Mouse (Mus musculus) lung, embryonic 16.5 days (tissue): ENCODE measurements around the gene Ptpra. TPM values are rescaled to one million over a fixed set of nuclear protein-coding genes. Genes with fewer than 3 reads are reported as not detected.
A peak's percentile ranks its signal among the peaks of the same experiment; 100 is the strongest.

Experiments
- ATAC-seq: fragments of 200-750 bp; cut with Nextera tagmentation; 2 replicates; pipeline ENCODE4 v1.8.0; 2017; ENCODE audit warnings: low read depth, mild to moderate bottlenecking, moderate library complexity
- H3K27ac ChIP-seq: fragments of 300-500 bp; sonication (generic); 2 replicates; pipeline ENCODE4 v1.5.1; 2014; ENCODE audit warnings: mild to moderate bottlenecking, control low read depth, low read length
- H3K27me3 ChIP-seq: fragments of 300-500 bp; sonication (generic); 2 replicates; pipeline ENCODE4 v1.6.1; 2014; ENCODE audit warnings: low read depth, low read length, mixed read lengths; ENCODE audit not compliant: control insufficient read depth, insufficient read depth
- H3K36me3 ChIP-seq: fragments of 300-500 bp; sonication (generic); 2 replicates; pipeline ENCODE4 v1.6.1; 2014; ENCODE audit warnings: low read length; ENCODE audit not compliant: control insufficient read depth, insufficient read depth
- H3K4me1 ChIP-seq: fragments of 300-500 bp; sonication (generic); replicated peaks from 2 replicates; pipeline ENCODE4 v1.6.1; 2014; ENCODE audit warnings: low read length, mixed read lengths; ENCODE audit not compliant: control insufficient read depth, insufficient read depth
- H3K4me2 ChIP-seq: fragments of 300-500 bp; sonication (generic); 2 replicates; pipeline ENCODE4 v1.6.1; 2014; ENCODE audit warnings: low read depth, low read length, control low read depth
- H3K4me3 ChIP-seq: fragments of 300-500 bp; sonication (generic); 2 replicates; pipeline ENCODE4 v1.5.1; 2014; ENCODE audit warnings: mild to moderate bottlenecking, low read length, control low read depth
- H3K9ac ChIP-seq: fragments of 300-500 bp; sonication (generic); 2 replicates; pipeline ENCODE4 v1.6.1; 2014; ENCODE audit warnings: low read length, control low read depth
- H3K9me3 ChIP-seq: fragments of 300-500 bp; sonication (generic); 2 replicates; pipeline ENCODE4 v1.6.1; 2016; ENCODE audit warnings: low read length; ENCODE audit not compliant: control insufficient read depth
- WGBS: fragments of 180-500 bp; shearing (Covaris S2); extraction: QIAGEN DNeasy Blood & Tissue Kit; methylation state at CpG from one replicate; pipeline ENCODE4 v1.1.7; 2014; 5-methylcytosine and 5-hydroxymethylcytosine counted together
- polyA plus RNA-seq: library from polyadenylated mRNA; unstranded; fragments of >200 nt; fragmentation: Nextera tagmentation; extraction: Ambion mirVana; gene quantifications from 2 replicates; pipeline ENCODE4 v1.2.1, GENCODE M21; 2015

Gene Ptpra
- polyA plus RNA-seq, 1 experiment from 2014 or later: 68.3 TPM

- no peaks in the 10 kb centered on the region for H3K36me3 ChIP-seq
- H3K27me3 ChIP-seq: peaks cover 54% of the 10 kb centered on the region
- ATAC-seq: no peak
- no peak within 1 kb of the TSS for H3K27ac ChIP-seq
- peaks cover 6% of the 10 kb centered on the region for H3K4me1 ChIP-seq
- H3K4me2 ChIP-seq: no peak within 1 kb of the TSS
- no peak within 1 kb of the TSS for H3K4me3 ChIP-seq
- H3K9me3 ChIP-seq: no peaks in the 10 kb centered on the region
- 30% methylated on average over 10 of the region's 10 CpGs for WGBS
- H3K9ac ChIP-seq: no peak within 1 kb of the TSS
Measured at GRCm38 (mm10) chr2:130582552-130582951, 132.5 kb downstream of the Ptpra start, which contains the start of gene Avp. Gene Avp (minus strand): TSS chr2:130582554.

GRCm38 (mm10) chr2:130583902-130584560 lies 134.0 kb downstream of the Ptpra start:
- WGBS: 47% methylated on average over 10 of the region's 10 CpGs
- Histone ChIP-seq H3K27ac (no peak overlapping the region), H3K4me3 (no peak overlapping the region), H3K4me1 (peaks cover 6% of the 10 kb centered on the region), H3K36me3 (no peaks in the 10 kb centered on the region), H3K9me3 (no peaks in the 10 kb centered on the region), H3K4me2 (no peak overlapping the region), H3K9ac (no peak overlapping the region), H3K27me3 (peaks cover 39% of the 10 kb centered on the region)
- ATAC-seq: peak; percentile 56

GRCm38 (mm10) chr2:130586016-130586415 lies 135.9 kb downstream of the Ptpra start:
- ATAC-seq: no peak
- H3K27me3 ChIP-seq: peaks cover 20% of the 10 kb centered on the region
- 84% methylated on average over 6 of the region's 6 CpGs for WGBS
- H3K4me1 ChIP-seq: no peaks in the 10 kb centered on the region
- H3K4me2 ChIP-seq: no peak overlapping the region
- no peak overlapping the region for H3K4me3 ChIP-seq
- H3K36me3 ChIP-seq: no peaks in the 10 kb centered on the region; the same call in 1 of the 2 replicates
- no peaks in the 10 kb centered on the region for H3K9me3 ChIP-seq
- no peak overlapping the region for H3K27ac ChIP-seq
- H3K9ac ChIP-seq: no peak overlapping the region

- Histone ChIP-seq H3K4me1 (no peaks in the 10 kb centered on the region), H3K27ac (no peak overlapping the region), H3K27me3 (peaks cover under 1% of the 10 kb centered on the region; the same call in 1 of the 2 replicates), H3K9me3 (no peaks in the 10 kb centered on the region), H3K36me3 (no peaks in the 10 kb centered on the region; the same call in none of the 2 replicates), H3K9ac (no peak overlapping the region), H3K4me3 (no peak overlapping the region), H3K4me2 (no peak overlapping the region)
- 66% methylated on average over 2 of the region's 2 CpGs for WGBS
- no peak for ATAC-seq
Measured at GRCm38 (mm10) chr2:130588373-130588772, 138.3 kb downstream of the Ptpra start.

- no peak overlapping the region for H3K4me3 ChIP-seq
- no peaks in the 10 kb centered on the region for H3K4me1 ChIP-seq
- WGBS: 60% methylated on average over 4 of the region's 4 CpGs
- ATAC-seq: no peak
- no peak overlapping the region for H3K9ac ChIP-seq
- H3K36me3 ChIP-seq: no peaks in the 10 kb centered on the region; the same call in none of the 2 replicates
- no peaks in the 10 kb centered on the region for H3K9me3 ChIP-seq
- no peak overlapping the region for H3K27ac ChIP-seq
- no peak overlapping the region for H3K4me2 ChIP-seq
- H3K27me3 ChIP-seq: no peaks in the 10 kb centered on the region
Measured at GRCm38 (mm10) chr2:130589157-130589556, 139.1 kb downstream of the Ptpra start.

GRCm38 (mm10) chr2:130589761-130590160 lies 139.7 kb downstream of the Ptpra start:
- H3K27ac ChIP-seq: no peak overlapping the region
- H3K36me3 ChIP-seq: peaks cover 2% of the 10 kb centered on the region
- WGBS: 85% methylated on average over 2 of the region's 2 CpGs
- H3K9me3 ChIP-seq: no peaks in the 10 kb centered on the region
- H3K27me3 ChIP-seq: no peaks in the 10 kb centered on the region
- no peak overlapping the region for H3K4me2 ChIP-seq
- ATAC-seq: 0 out of 2 replicates have a peak, but pooled peaks have one; percentile 10
- no peak overlapping the region for H3K9ac ChIP-seq
- no peak overlapping the region for H3K4me3 ChIP-seq
- H3K4me1 ChIP-seq: no peaks in the 10 kb centered on the region

- Histone ChIP-seq H3K27me3 (no peaks in the 10 kb centered on the region), H3K9ac (no peak overlapping the region), H3K4me1 (no peaks in the 10 kb centered on the region), H3K9me3 (no peaks in the 10 kb centered on the region), H3K36me3 (peaks cover 4% of the 10 kb centered on the region), H3K4me2 (no peak overlapping the region), H3K27ac (no peak overlapping the region), H3K4me3 (no peak overlapping the region)
- no peak for ATAC-seq
- WGBS: 87% methylated on average over 2 of the region's 2 CpGs
Measured at GRCm38 (mm10) chr2:130591016-130591415, 140.9 kb downstream of the Ptpra start.

GRCm38 (mm10) chr2:130595596-130595995 lies 145.5 kb downstream of the Ptpra start:
- Histone ChIP-seq H3K27me3 (no peaks in the 10 kb centered on the region), H3K9ac (no peak overlapping the region), H3K4me1 (no peaks in the 10 kb centered on the region), H3K9me3 (no peaks in the 10 kb centered on the region), H3K27ac (no peak overlapping the region), H3K4me2 (no peak overlapping the region), H3K4me3 (no peak overlapping the region), H3K36me3 (peaks cover 29% of the 10 kb centered on the region)
- 94% methylated on average over 1 of the region's 1 CpGs for WGBS
- no peak for ATAC-seq

GRCm38 (mm10) chr2:130597601-130598010 lies 147.5 kb downstream of the Ptpra start:
- H3K9ac ChIP-seq: no peak overlapping the region
- H3K4me3 ChIP-seq: no peak overlapping the region
- H3K9me3 ChIP-seq: no peaks in the 10 kb centered on the region
- H3K36me3 ChIP-seq: peaks cover 29% of the 10 kb centered on the region
- 0 out of 2 replicates have a peak, but pooled peaks have one; percentile 13 for ATAC-seq
- no peak overlapping the region for H3K4me2 ChIP-seq
- no peak overlapping the region for H3K27ac ChIP-seq
- 14% methylated on average over 1 of the region's 1 CpGs for WGBS
- no peaks in the 10 kb centered on the region for H3K4me1 ChIP-seq
- no peaks in the 10 kb centered on the region for H3K27me3 ChIP-seq
